Comparison of ENCODE assay signal across 19 mouse cellular contexts in genomic region chr9:75645405-75645804, GRCm38 (mm10). TPM values are rescaled to one million over a fixed set of nuclear protein-coding genes. Genes with fewer than 3 reads are reported as not detected.
DNase-seq lines count a peak whose midpoint lies in the region; ATAC-seq and TF ChIP-seq lines count a peak whose summit lies in the region.
"Had no signal": no experiment of that assay in that cellular context is flagged by ENCODE, and none has a peak within 500 bp of the region (broad histone marks: within the 10 kb centered on the region; RNA-seq: fewer than 3 reads in every experiment).

No protein-coding gene starts in this region.

- peak overlapping the region; percentile 97 for H3K27ac ChIP-seq in thymus, adult 2 months (ENCODE audit: control insufficient read depth, insufficient read depth, low read length)
- no peak overlapping the region for H3K27ac ChIP-seq in midbrain, embryonic 11.5 days (ENCODE audit: low read depth, low read length)
- H3K27ac ChIP-seq in heart, embryonic 10.5 days = no peak overlapping the region
- H3K27ac ChIP-seq: embryonic facial prominence, embryonic 12.5 days; forebrain, embryonic 12.5 days; gastrocnemius, adult 2 months; heart, embryonic 13.5 days; hindbrain, embryonic 13.5 days; macrophage had no signal

- no peaks in the 10 kb centered on the region for H3K27me3 ChIP-seq in thymus, adult 2 months (ENCODE audit: control insufficient read depth, insufficient read depth, low read length)
- no peaks in the 10 kb centered on the region for H3K27me3 ChIP-seq in midbrain, embryonic 11.5 days (ENCODE audit: control insufficient read depth, insufficient read depth, low read length)
- H3K27me3 ChIP-seq in heart, embryonic 10.5 days (ENCODE audit: insufficient read depth, poor library complexity, severe bottlenecking) = no peaks in the 10 kb centered on the region
- H3K27me3 ChIP-seq: embryonic facial prominence, embryonic 12.5 days; forebrain, embryonic 12.5 days; heart, embryonic 13.5 days; hindbrain, embryonic 13.5 days had no signal

- no peaks in the 10 kb centered on the region for H3K9me3 ChIP-seq in midbrain, embryonic 11.5 days (ENCODE audit: control insufficient read depth, low read length)
- H3K9me3 ChIP-seq in heart, embryonic 10.5 days = no peaks in the 10 kb centered on the region
- H3K9me3 ChIP-seq: embryonic facial prominence, embryonic 12.5 days; hindbrain, embryonic 13.5 days had no signal

- TF ChIP-seq CTCF in thymus, adult 2 months (IDR thresholded peaks at IDR 0.05; ENCODE audit: borderline replicate concordance, control insufficient read depth, extremely low read depth, insufficient read depth, low read length, poor library complexity) = no peak

- TF ChIP-seq POLR2A in thymus, adult 2 months (IDR thresholded peaks at IDR 0.05; ENCODE audit: control insufficient read depth, extremely low read depth, insufficient read depth, low read length, poor library complexity) = no peak

- DNase-seq in frontal cortex, postnatal 10 days (ENCODE audit: low spot score in 2 of 2) = no peak
- peak; percentile 51 for DNase-seq in thymus, adult 2 months
- DNase-seq in midbrain, embryonic 11.5 days (ENCODE audit: low spot score, missing footprints) = no peak
- DNase-seq in heart, embryonic 10.5 days (ENCODE audit: low spot score) = no peak
- DNase-seq: cerebellum, adult 11-12 months; gastrocnemius, adult 2 months; kidney, postnatal 36 days; right cerebral cortex, postnatal 4 days had no signal

- no peak overlapping the region for H3K4me2 ChIP-seq in midbrain, embryonic 11.5 days
- H3K4me2 ChIP-seq: embryonic facial prominence, embryonic 12.5 days; forebrain, embryonic 12.5 days; heart, embryonic 13.5 days; hindbrain, embryonic 13.5 days had no signal

- WGBS in thymus, adult 2 months = 13% methylated on average over 3 of the region's 3 CpGs
- WGBS in midbrain, embryonic 11.5 days = 53% methylated on average over 3 of the region's 3 CpGs
- 47% methylated on average over 3 of the region's 3 CpGs for WGBS in heart, embryonic 10.5 days

- no peak overlapping the region for H3K4me3 ChIP-seq in thymus, adult 2 months (ENCODE audit: control insufficient read depth, insufficient read depth, low read length)
- no peak overlapping the region for H3K4me3 ChIP-seq in midbrain, embryonic 11.5 days (ENCODE audit: low read depth, low read length)
- H3K4me3 ChIP-seq in heart, embryonic 10.5 days = no peak overlapping the region
- H3K4me3 ChIP-seq: embryonic facial prominence, embryonic 12.5 days; forebrain, embryonic 12.5 days; gastrocnemius, adult 2 months; heart, embryonic 13.5 days; hindbrain, embryonic 13.5 days had no signal

- H3K36me3 ChIP-seq in thymus, adult 2 months (ENCODE audit: control insufficient read depth, insufficient read depth, low read length) = no peaks in the 10 kb centered on the region
- peaks cover 5% of the 10 kb centered on the region; the same call in 1 of the 2 replicates for H3K36me3 ChIP-seq in midbrain, embryonic 11.5 days (ENCODE audit: control insufficient read depth, insufficient read depth, low read length)
- H3K36me3 ChIP-seq in heart, embryonic 10.5 days = no peaks in the 10 kb centered on the region
- H3K36me3 ChIP-seq: heart, embryonic 13.5 days had no signal

- 0 out of 2 replicates have a peak, but pooled peaks have one; percentile 32 for ATAC-seq in frontal cortex, adult (ENCODE audit: low TSS enrichment)
- peak; percentile 81 for ATAC-seq in CD4-positive, CD25-positive, alpha-beta regulatory T cell, adult 4 months
- ATAC-seq in inflammation-experienced regulatory T-cells, adult 6 months = peak; percentile 82
- ATAC-seq in granulocyte monocyte progenitor cell, adult 5-6 weeks (replicated peaks; ENCODE audit: poor library complexity, severe bottlenecking) = no peak
- ATAC-seq in midbrain, embryonic 11.5 days (ENCODE audit: low FRiP score) = no peak

- H3K9ac ChIP-seq in midbrain, embryonic 11.5 days (ENCODE audit: low read length) = no peak overlapping the region
- H3K9ac ChIP-seq: embryonic facial prominence, embryonic 12.5 days; forebrain, embryonic 12.5 days; heart, embryonic 13.5 days; hindbrain, embryonic 13.5 days had no signal

- H3K4me1 ChIP-seq in thymus, adult 2 months (replicated peaks; ENCODE audit: control insufficient read depth, insufficient read depth, low read length) = peaks cover 21% of the 10 kb centered on the region
- no peaks in the 10 kb centered on the region for H3K4me1 ChIP-seq in midbrain, embryonic 11.5 days (ENCODE audit: control insufficient read depth, insufficient read depth, low read length)
- H3K4me1 ChIP-seq in heart, embryonic 10.5 days = peaks cover 3% of the 10 kb centered on the region; the same call in 1 of the 2 replicates
- H3K4me1 ChIP-seq: forebrain, embryonic 12.5 days; heart, embryonic 13.5 days; hindbrain, embryonic 13.5 days had no signal

RNA-seq across cellular contexts. Expression of gene Lysmd2, which starts 19.9 kb away (rescaled TPM):
- polyA plus RNA-seq in CD4-positive, CD25-positive, alpha-beta regulatory T cell, adult 4 months (2017; shearing (Covaris generic)) = 1 to 10 TPM; 3.9 to 5.6 TPM
- polyA plus RNA-seq in inflammation-experienced regulatory T-cells, adult 6 months (2017; shearing (Covaris generic)) = 1 to 10 TPM; 4.9 to 6.1 (median 5.9) TPM
- polyA plus RNA-seq in thymus, adult 2 months (2012; rRNA removed) = 13.6 and 16.4 TPM in 2 replicates
- total RNA-seq in granulocyte monocyte progenitor cell, adult 5-6 weeks (2014; fragmentation: Nextera tagmentation) = 0.75 and 3.5 TPM in 2 replicates
- total RNA-seq in granulocyte monocyte progenitor cell, adult 5-6 weeks (2017) = 0.52 and 3.6 TPM in 2 replicates
- 12.1 and 14.8 TPM in 2 replicates for polyA plus RNA-seq in midbrain, embryonic 11.5 days (2014; fragmentation: Nextera tagmentation; extraction: Ambion mirVana)
- 14.3 and 14.9 TPM in 2 replicates for polyA plus RNA-seq in heart, embryonic 10.5 days (2016; fragmentation: Nextera tagmentation; extraction: Ambion mirVana)
- total RNA-seq: MEL had no signal
- polyA plus RNA-seq: macrophage had no signal

RNA-seq across cellular contexts. Expression of gene Tmod2, which starts 34.3 kb away (rescaled TPM):
- under 1 TPM in 1 of 2 experiments, not detected in 1; 0.29 TPM for polyA plus RNA-seq in CD4-positive, CD25-positive, alpha-beta regulatory T cell, adult 4 months (2017; shearing (Covaris generic))
- polyA plus RNA-seq in inflammation-experienced regulatory T-cells, adult 6 months (2017; shearing (Covaris generic)) = under 1 TPM in 2 of 3 experiments, not detected in 1; 0.04 to 0.09 TPM
- polyA plus RNA-seq in thymus, adult 2 months (2012; rRNA removed) = 0.20 and 0.26 TPM in 2 replicates
- total RNA-seq in granulocyte monocyte progenitor cell, adult 5-6 weeks (2014; fragmentation: Nextera tagmentation) = 0.09 TPM in 1 of 2 replicates, not detected in the other
- not detected in 2 replicates for total RNA-seq in granulocyte monocyte progenitor cell, adult 5-6 weeks (2017)
- 63.2 and 70.7 TPM in 2 replicates for polyA plus RNA-seq in midbrain, embryonic 11.5 days (2014; fragmentation: Nextera tagmentation; extraction: Ambion mirVana)
- polyA plus RNA-seq in heart, embryonic 10.5 days (2016; fragmentation: Nextera tagmentation; extraction: Ambion mirVana) = 6.0 and 8.9 TPM in 2 replicates
- total RNA-seq: MEL had no signal
- polyA plus RNA-seq: macrophage had no signal

RNA-seq across cellular contexts. Expression of gene Scg3, which starts 38.5 kb away (rescaled TPM):
- not detected for polyA plus RNA-seq in CD4-positive, CD25-positive, alpha-beta regulatory T cell, adult 4 months (2017; shearing (Covaris generic))
- not detected for polyA plus RNA-seq in inflammation-experienced regulatory T-cells, adult 6 months (2017; shearing (Covaris generic))
- 0.15 TPM in 2 replicates for polyA plus RNA-seq in thymus, adult 2 months (2012; rRNA removed)
- total RNA-seq in granulocyte monocyte progenitor cell, adult 5-6 weeks (2014; fragmentation: Nextera tagmentation) = not detected in 2 replicates
- not detected in 2 replicates for total RNA-seq in granulocyte monocyte progenitor cell, adult 5-6 weeks (2017)
- 63.1 and 73.8 TPM in 2 replicates for polyA plus RNA-seq in midbrain, embryonic 11.5 days (2014; fragmentation: Nextera tagmentation; extraction: Ambion mirVana)
- polyA plus RNA-seq in heart, embryonic 10.5 days (2016; fragmentation: Nextera tagmentation; extraction: Ambion mirVana) = 0.12 and 0.57 TPM in 2 replicates
- total RNA-seq: MEL; monocyte, adult 5-6 weeks had no signal
- polyA plus RNA-seq: macrophage had no signal

Comparison
In these comparisons a context has a peak if more than half of its experiments do, and no peak if none do; other contexts are left out.
1. ATAC-seq: peak in frontal cortex, adult (single experiment), CD4-positive, CD25-positive, alpha-beta regulatory T cell, adult 4 months (single experiment) and inflammation-experienced regulatory T-cells, adult 6 months (single experiment); none in granulocyte monocyte progenitor cell, adult 5-6 weeks (single experiment) and midbrain, embryonic 11.5 days (single experiment).
2. RNA of gene Scg3, which starts 38.5 kb away (polyA plus RNA-seq): 63.1 to 73.8 TPM in midbrain, embryonic 11.5 days; 0.12 to 0.57 TPM in heart, embryonic 10.5 days, 0.15 TPM in thymus, adult 2 months, not detected in inflammation-experienced regulatory T-cells, adult 6 months and not detected in CD4-positive, CD25-positive, alpha-beta regulatory T cell, adult 4 months; every median in the first group is over 10 times any median in the second.